Mouse (Mus musculus) sigmoid colon, adult 10 weeks (tissue): ENCODE results near the gene Ice2. TPM values are rescaled to one million over a fixed set of nuclear protein-coding genes. Genes with fewer than 3 reads are reported as not detected.

Experiments
- polyA plus RNA-seq: library from polyadenylated mRNA; stranded (reverse); fragments of 350-450 nt; fragmentation: Illumina TruSeq; extraction: RNeasy Lipid Tissue Mini Kit (QIAGEN cat#74804); gene quantifications from one replicate; pipeline ENCODE4 v1.2.3, GENCODE M21; 2014; ENCODE audit warnings: low read depth, low replicate concordance

Gene Ice2
- polyA plus RNA-seq: 39.4 TPM

GRCm38 (mm10) chr9:69397760-69398452 is at the start of gene Ice2:
Ice2 (plus strand) TSS chr9:69397906.

GRCm38 (mm10) chr9:69453066-69453900 is 55.6 kb downstream of the Ice2 start, which contains the start of gene Anxa2:
Anxa2 (plus strand) TSS chr9:69453620.

Other genes starting within 250 kb of the Ice2 start
- gene Anxa2, start 55.7 kb downstream of the Ice2 start, polyA plus RNA-seq: 150 TPM